Mouse (Mus musculus) embryonic facial prominence, embryonic 13.5 days (tissue): ENCODE results near the gene Thsd1. TPM values are rescaled to one million over a fixed set of nuclear protein-coding genes. Genes with fewer than 3 reads are reported as not detected.

ENCODE experiments used
- ATAC-seq: fragments of 200-750 bp; cut with Nextera tagmentation; 2 replicates; pipeline ENCODE4 v1.8.0; 2017; ENCODE audit warnings: low read depth; ENCODE audit not compliant: insufficient number of reproducible peaks, insufficient read depth, low FRiP score, low TSS enrichment
- H3K27ac ChIP-seq: fragments of 300-500 bp; sonication (generic); 2 replicates; pipeline ENCODE4 v1.5.1; 2015; ENCODE audit warnings: moderate library complexity, mild to moderate bottlenecking, inconsistent platforms
- H3K27me3 ChIP-seq: fragments of 300-500 bp; sonication (generic); 2 replicates; pipeline ENCODE4 v1.6.1; 2015; ENCODE audit warnings: mild to moderate bottlenecking, inconsistent platforms
- H3K36me3 ChIP-seq: fragments of 300-500 bp; sonication (generic); 2 replicates; pipeline ENCODE4 v1.6.1; 2015; ENCODE audit warnings: mild to moderate bottlenecking, inconsistent platforms
- H3K4me1 ChIP-seq: fragments of 300-500 bp; sonication (generic); 2 replicates; pipeline ENCODE4 v1.6.1; 2015; ENCODE audit warnings: inconsistent platforms
- H3K4me2 ChIP-seq: fragments of 300-500 bp; sonication (generic); 2 replicates; pipeline ENCODE4 v1.6.1; 2015; ENCODE audit warnings: moderate library complexity, mild to moderate bottlenecking, inconsistent platforms
- H3K4me3 ChIP-seq: fragments of 300-500 bp; sonication (generic); 2 replicates; pipeline ENCODE4 v1.5.1; 2015; ENCODE audit warnings: mild to moderate bottlenecking, inconsistent platforms
- H3K9ac ChIP-seq: fragments of 300-500 bp; sonication (generic); 2 replicates; pipeline ENCODE4 v1.6.1; 2015; ENCODE audit warnings: mild to moderate bottlenecking, inconsistent platforms
- H3K9me3 ChIP-seq: fragments of 300-500 bp; sonication (generic); 2 replicates; pipeline ENCODE4 v1.6.1; 2016; ENCODE audit warnings: inconsistent platforms
- WGBS: fragments of 180-500 bp; shearing (Covaris S2); methylation state at CpG from one replicate; pipeline ENCODE4 v1.1.7; 2015; ENCODE audit warnings: mixed read lengths; 5-methylcytosine and 5-hydroxymethylcytosine counted together
- polyA plus RNA-seq: library from polyadenylated mRNA; unstranded; fragments of >200 nt; fragmentation: Nextera tagmentation; extraction: Ambion mirVana; gene quantifications from 2 replicates; pipeline ENCODE4 v1.2.1, GENCODE M21; 2015

Gene Thsd1
- 9.8 and 10.2 TPM in 2 replicates for polyA plus RNA-seq

DNA sequence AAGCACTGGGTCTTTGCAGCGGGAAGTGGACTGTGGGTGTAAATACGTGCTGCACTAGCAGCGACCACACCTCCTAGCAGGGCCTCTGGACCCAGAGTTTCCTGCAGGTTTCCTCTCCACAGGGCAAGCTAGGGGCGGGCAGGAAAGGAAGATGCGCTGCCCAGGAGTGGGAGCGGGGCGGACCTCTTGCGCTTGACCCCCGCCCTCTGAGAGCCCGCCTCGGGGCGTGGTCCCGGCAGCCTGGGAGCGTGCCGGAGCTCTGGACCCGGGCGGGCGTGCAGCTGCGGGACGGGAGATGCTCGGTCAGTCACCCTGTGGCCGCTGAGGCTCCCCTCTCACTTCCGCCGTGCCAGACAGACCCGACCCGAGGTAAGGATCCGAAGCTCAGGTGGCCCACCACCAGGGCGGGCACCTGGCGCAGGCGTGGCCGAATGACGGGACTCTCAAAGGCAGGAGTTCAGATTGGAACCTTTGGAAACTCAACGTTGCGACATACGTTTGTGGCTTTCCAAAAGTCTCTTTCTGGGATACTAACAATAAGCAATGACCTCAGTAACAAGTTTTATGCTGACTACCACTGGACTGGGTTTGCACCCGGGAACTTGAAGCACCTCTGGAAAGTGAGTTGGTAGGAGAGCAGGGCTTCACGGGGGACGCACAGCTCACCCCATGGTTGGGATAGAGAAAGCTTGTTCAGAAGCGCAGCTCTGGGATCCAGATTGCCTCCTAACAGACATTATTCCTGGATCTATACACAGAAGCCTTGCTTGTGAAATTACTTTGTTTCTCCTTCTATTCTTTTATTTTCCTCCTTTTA is at the start of gene Thsd1:
Gene Thsd1, plus strand, starts transcription at position 253 of the 817 bp plus-strand sequence.
- under 1% methylated on average over 39 of the region's 39 CpGs for WGBS
- H3K4me3 ChIP-seq: peak within 1 kb of the TSS; percentile 61
- peak; percentile 32; the same call in 1 of the 2 replicates for ATAC-seq

GRCm38 (mm10) chr8:22184884-22185283 is 42.2 kb upstream of the Thsd1 start:
- H3K36me3 ChIP-seq: no peaks in the 10 kb centered on the region
- H3K27ac ChIP-seq: no peak overlapping the region

More for the DNA sequence above, at the start of gene Thsd1:
- Histone ChIP-seq H3K9me3 (no peaks in the 10 kb centered on the region), H3K4me2 (peak within 1 kb of the TSS; percentile 95), H3K27me3 (peaks cover 26% of the 10 kb centered on the region), H3K36me3 (peaks cover 13% of the 10 kb centered on the region), H3K27ac (0 out of 2 replicates have a peak within 1 kb of the TSS, but pooled peaks have one; percentile 4), H3K4me1 (peaks cover 10% of the 10 kb centered on the region), H3K9ac (peak within 1 kb of the TSS; percentile 72)

DNA sequence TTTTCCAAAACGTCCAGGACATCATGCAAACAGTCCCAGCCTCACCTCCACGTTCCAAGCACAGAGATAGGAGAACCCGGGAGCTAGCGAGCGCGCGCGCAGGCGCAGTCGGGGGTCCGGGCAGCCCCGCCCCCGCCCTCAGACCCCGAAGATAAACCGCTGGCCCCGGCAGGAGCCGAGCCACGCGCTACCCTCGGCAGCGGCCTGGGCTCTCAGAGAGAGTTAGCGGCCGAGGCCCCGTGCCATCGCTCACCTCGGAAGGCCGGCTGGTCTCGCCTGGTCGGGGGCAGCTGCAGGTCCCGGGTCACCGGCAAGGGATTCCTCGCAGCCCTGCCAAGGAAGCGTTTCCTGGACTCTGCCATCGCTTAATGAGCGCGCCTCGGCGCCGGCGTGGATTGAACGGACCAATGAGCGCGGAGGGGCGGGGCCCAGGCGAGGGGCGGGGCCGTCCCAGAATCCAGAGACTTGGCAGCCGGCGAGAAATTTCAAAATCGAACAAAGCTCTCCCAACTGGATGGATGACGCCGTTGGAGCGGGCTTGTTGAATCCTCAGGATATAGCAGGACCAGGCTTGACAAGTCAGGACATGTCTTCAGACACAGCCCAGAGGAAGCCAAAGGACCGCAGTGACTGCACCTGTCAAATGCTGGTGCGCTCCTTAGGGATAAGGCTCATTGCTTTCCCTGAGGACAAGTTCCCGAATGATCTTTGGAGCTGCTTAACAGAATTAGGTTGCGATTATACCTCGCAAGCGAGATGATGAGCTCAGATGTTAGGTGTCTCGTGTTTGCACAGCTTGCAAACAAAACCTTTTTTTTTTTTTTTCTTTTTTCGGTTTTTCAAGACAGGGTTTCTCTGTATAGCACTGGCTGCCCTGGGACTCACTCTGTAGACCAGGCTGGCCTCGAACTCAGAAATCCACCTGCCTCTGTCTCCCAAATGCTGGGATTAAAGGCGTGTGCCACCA is 41.4 kb upstream of the Thsd1 start, which contains the start of gene Ckap2:
Gene Ckap2, minus strand, starts transcription at position 389 of the 967 bp plus-strand sequence.
- peak within 1 kb of the TSS; percentile 74 for H3K4me3 ChIP-seq
- H3K4me1 ChIP-seq: peaks cover 17% of the 10 kb centered on the region
- H3K9ac ChIP-seq: peak within 1 kb of the TSS; percentile 74
- ATAC-seq: peak; percentile 94
- 2% methylated on average over 63 of the region's 63 CpGs for WGBS
- no peaks in the 10 kb centered on the region for H3K36me3 ChIP-seq
- H3K9me3 ChIP-seq: no peaks in the 10 kb centered on the region
- peak within 1 kb of the TSS; percentile 84 for H3K27ac ChIP-seq
- H3K27me3 ChIP-seq: no peaks in the 10 kb centered on the region
- peak within 1 kb of the TSS; percentile 76 for H3K4me2 ChIP-seq

More at GRCm38 (mm10) chr8:22184884-22185283, 42.2 kb upstream of the Thsd1 start:
- peaks cover 17% of the 10 kb centered on the region for H3K4me1 ChIP-seq
- peak overlapping the region; percentile 74 for H3K9ac ChIP-seq
- ATAC-seq: peak; percentile 23
- peak overlapping the region; percentile 76 for H3K4me2 ChIP-seq
- no peaks in the 10 kb centered on the region for H3K9me3 ChIP-seq
- WGBS: 1% methylated on average over 3 of the region's 3 CpGs
- H3K27me3 ChIP-seq: no peaks in the 10 kb centered on the region
- peak overlapping the region; percentile 74 for H3K4me3 ChIP-seq

DNA sequence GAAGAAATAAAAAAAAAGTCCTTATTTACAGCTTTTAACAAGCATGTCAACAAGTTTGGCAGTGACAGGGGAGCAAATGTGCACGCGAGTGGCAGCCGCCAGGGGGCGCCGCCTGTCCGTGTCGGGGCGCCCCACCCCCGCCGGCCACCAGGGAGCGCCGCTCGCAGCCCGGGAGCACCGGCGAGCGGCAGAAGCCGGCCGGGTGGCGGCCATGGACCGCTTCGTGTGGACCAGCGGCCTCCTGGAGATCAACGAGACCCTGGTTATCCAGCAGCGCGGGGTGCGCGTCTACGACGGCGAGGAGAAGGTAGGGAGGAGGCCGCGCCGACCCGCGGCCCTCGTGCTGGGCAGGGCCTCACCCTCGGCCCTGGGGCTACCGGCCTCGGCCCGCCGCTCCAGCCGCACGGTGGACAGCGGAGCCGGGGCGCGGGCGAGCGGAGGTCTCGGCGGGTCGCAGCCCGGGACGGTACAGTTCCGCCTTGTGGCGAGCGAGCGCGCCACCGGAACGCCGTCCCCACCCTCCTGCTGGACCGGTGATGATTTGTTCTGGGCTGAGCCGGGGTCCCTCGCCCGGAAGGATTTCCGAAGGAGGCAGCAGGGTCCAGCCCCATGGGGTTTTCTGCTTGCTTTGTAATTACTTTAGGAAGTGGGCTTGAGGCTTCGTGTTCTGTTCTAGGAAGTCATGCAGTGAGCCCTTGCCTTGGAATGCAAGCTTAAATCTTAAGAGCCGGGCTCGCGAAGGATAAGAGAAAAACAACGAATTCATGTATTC is 34.3 kb upstream of the Thsd1 start, which contains the start of gene Vps36:
Gene Vps36, plus strand, starts transcription at position 150 of the 772 bp plus-strand sequence.
- peak within 1 kb of the TSS; percentile 99 for H3K27ac ChIP-seq
- H3K4me3 ChIP-seq: peak within 1 kb of the TSS; percentile 80
- no peaks in the 10 kb centered on the region for H3K9me3 ChIP-seq
- peak; percentile 91 for ATAC-seq
- H3K27me3 ChIP-seq: no peaks in the 10 kb centered on the region
- H3K4me2 ChIP-seq: peak within 1 kb of the TSS; percentile 71
- peaks cover 10% of the 10 kb centered on the region for H3K4me1 ChIP-seq
- no peaks in the 10 kb centered on the region for H3K36me3 ChIP-seq
- H3K9ac ChIP-seq: peak within 1 kb of the TSS; percentile 96
- WGBS: under 1% methylated on average over 73 of the region's 73 CpGs

GRCm38 (mm10) chr8:22193432-22194010 is 33.6 kb upstream of the Thsd1 start:
- no peaks in the 10 kb centered on the region for H3K27me3 ChIP-seq
- peak overlapping the region; percentile 80 for H3K4me3 ChIP-seq
- no peaks in the 10 kb centered on the region for H3K9me3 ChIP-seq
- H3K36me3 ChIP-seq: no peaks in the 10 kb centered on the region
- peaks cover 10% of the 10 kb centered on the region for H3K4me1 ChIP-seq
- WGBS: 11% methylated on average over 12 of the region's 12 CpGs
- ATAC-seq: no peak
- peak overlapping the region; percentile 99 for H3K27ac ChIP-seq
- peak overlapping the region; percentile 71 for H3K4me2 ChIP-seq
- H3K9ac ChIP-seq: peak overlapping the region; percentile 96

DNA sequence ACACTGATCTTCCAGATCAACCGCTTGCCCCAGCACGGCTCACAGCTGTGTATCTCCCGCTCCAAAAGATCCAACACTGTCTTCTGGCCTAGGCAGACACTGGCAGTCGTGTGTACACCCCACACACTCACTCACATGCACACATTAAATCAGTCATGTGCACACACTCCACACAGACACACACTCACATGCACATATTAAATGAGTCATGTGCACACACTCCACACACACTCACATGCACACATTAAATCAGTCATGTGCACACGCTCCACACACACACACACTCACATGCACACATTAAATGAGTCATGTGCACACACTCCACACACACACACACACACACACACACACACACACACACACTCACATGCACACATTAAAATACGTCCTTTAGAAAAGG is 29.2 kb upstream of the Thsd1 start:
- no peak overlapping the region for H3K9ac ChIP-seq
- no peak overlapping the region for H3K4me3 ChIP-seq
- WGBS: 86% methylated on average over 6 of the region's 6 CpGs
- no peak overlapping the region for H3K27ac ChIP-seq
- ATAC-seq: no peak
- H3K4me2 ChIP-seq: no peak overlapping the region
- peaks cover 31% of the 10 kb centered on the region for H3K36me3 ChIP-seq
- H3K9me3 ChIP-seq: no peaks in the 10 kb centered on the region
- H3K27me3 ChIP-seq: no peaks in the 10 kb centered on the region
- peaks cover 10% of the 10 kb centered on the region for H3K4me1 ChIP-seq

- WGBS: 98% methylated on average over 8 of the region's 8 CpGs
- Histone ChIP-seq H3K9me3 (no peaks in the 10 kb centered on the region), H3K27ac (no peak overlapping the region), H3K9ac (no peak overlapping the region), H3K4me3 (no peak overlapping the region), H3K27me3 (no peaks in the 10 kb centered on the region), H3K36me3 (peaks cover 43% of the 10 kb centered on the region), H3K4me2 (no peak overlapping the region), H3K4me1 (peaks cover 1% of the 10 kb centered on the region)
- ATAC-seq: no peak
Observed at GRCm38 (mm10) chr8:22199481-22199880, 27.6 kb upstream of the Thsd1 start.

DNA sequence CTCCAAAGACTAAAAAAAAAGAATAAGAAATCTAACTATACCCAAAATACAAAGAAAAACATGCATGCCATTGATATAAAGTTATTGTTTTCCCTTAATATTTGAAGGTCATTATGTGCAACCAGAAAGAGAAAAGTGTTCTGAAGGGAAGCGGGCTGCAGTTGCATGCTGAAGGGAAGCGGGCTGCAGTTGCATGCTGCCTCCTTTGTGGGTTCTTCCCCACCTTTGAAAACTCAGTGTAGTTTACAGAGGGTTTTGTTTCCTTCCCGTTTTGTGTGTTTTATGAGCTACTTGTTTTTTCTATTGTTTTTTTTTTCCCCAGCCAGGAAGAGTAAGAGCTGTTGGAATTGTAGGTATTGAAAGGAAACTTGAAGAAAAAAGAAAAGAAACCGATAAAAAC is 19.6 kb upstream of the Thsd1 start:
- no peaks in the 10 kb centered on the region for H3K4me1 ChIP-seq
- no peaks in the 10 kb centered on the region for H3K9me3 ChIP-seq
- H3K27me3 ChIP-seq: no peaks in the 10 kb centered on the region
- no peak overlapping the region for H3K9ac ChIP-seq
- no peak for ATAC-seq
- no peak overlapping the region for H3K4me2 ChIP-seq
- no peak overlapping the region for H3K4me3 ChIP-seq
- WGBS: 82% methylated on average over 4 of the region's 4 CpGs
- no peak overlapping the region for H3K27ac ChIP-seq
- peaks cover 70% of the 10 kb centered on the region for H3K36me3 ChIP-seq

GRCm38 (mm10) chr8:22209012-22209411 is 18.1 kb upstream of the Thsd1 start:
- no peaks in the 10 kb centered on the region for H3K4me1 ChIP-seq
- no peak overlapping the region for H3K4me2 ChIP-seq
- H3K36me3 ChIP-seq: peaks cover 68% of the 10 kb centered on the region
- no peaks in the 10 kb centered on the region for H3K9me3 ChIP-seq
- no peak for ATAC-seq
- H3K27me3 ChIP-seq: no peaks in the 10 kb centered on the region
- H3K9ac ChIP-seq: no peak overlapping the region
- WGBS: 65% methylated on average over 5 of the region's 5 CpGs
- H3K27ac ChIP-seq: no peak overlapping the region
- no peak overlapping the region for H3K4me3 ChIP-seq

DNA sequence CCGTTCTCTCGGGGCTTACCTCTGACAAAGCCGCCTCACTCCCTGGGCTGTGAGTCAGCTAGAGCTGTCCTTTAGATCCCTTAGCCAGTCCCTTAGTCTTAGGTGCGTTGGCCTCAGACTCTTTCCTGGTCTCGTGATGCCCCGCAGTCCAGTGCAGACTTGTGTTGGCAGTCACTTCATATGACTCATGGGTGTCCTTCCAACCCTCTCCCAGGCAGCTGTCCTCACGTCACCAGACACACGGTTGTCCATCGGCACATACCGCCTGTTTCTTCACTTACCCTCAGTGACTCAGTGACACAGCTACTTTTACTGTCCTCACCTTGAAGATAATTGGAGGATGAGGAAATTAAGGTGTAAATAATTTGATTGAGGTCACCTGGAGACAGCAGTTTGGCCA is 12.3 kb upstream of the Thsd1 start:
- Histone ChIP-seq H3K4me3 (no peak overlapping the region), H3K4me1 (no peaks in the 10 kb centered on the region), H3K27me3 (no peaks in the 10 kb centered on the region), H3K4me2 (no peak overlapping the region), H3K9me3 (no peaks in the 10 kb centered on the region), H3K36me3 (peaks cover 75% of the 10 kb centered on the region), H3K27ac (no peak overlapping the region), H3K9ac (no peak overlapping the region)
- no peak for ATAC-seq
- WGBS: 93% methylated on average over 10 of the region's 10 CpGs
